Mouse (Mus musculus) erythroblast, embryonic 14.5 days (primary cell): ENCODE data around the gene Hist1h4d.

Source experiments
- GATA1 ChIP-seq: IDR thresholded peaks from 2 replicates; pipeline ENCODE4 v1.6.1; 2012; ENCODE audit warnings: low read length, inconsistent platforms, mixed read lengths
- TAL1 ChIP-seq: IDR thresholded peaks from 3 replicates; pipeline ENCODE4 v1.6.1; 2012; ENCODE audit warnings: low read length, inconsistent platforms, mixed read lengths

GRCm38 (mm10) chr13:23575271-23575851 lies 6.0 kb upstream of the Hist1h4d start, which contains the start of gene Hist1h3d:
- TF ChIP-seq TAL1: no peak
- TF ChIP-seq GATA1: no peak
